Mouse (Mus musculus): ENCODE measurements around the gene Susd4. TPM values are rescaled to one million over a fixed set of nuclear protein-coding genes. Genes with fewer than 3 reads are reported as not detected.
A peak's percentile ranks its signal among the peaks of the same experiment; 100 is the strongest.

Susd4 gene
- total RNA-seq, 4 experiments from 2014 or later, result 106 to 118 (median 116) TPM

DNA sequence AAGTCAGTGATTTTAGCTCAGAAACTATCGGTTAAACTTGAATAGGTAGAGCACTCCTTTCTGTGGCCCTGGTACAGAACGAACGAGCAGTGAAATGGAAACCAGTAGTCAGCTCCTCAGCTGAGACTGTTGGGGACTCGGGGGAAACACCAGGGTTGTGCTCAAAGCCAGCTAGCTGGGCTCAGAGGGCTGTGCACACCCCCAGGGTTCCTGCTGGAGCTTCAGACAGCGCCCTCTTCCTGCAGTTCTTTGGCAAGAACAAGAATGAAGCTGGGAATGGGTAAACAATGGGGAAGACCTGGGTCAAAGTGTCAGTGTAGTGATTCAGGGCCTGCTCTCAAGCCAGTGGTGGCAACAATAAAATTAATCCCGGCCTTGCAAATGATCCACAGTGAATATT is 88.5 kb downstream of the Susd4 start:
- no peak for DNase-seq (ENCODE audit: low spot score in 2 of 2)

DNA sequence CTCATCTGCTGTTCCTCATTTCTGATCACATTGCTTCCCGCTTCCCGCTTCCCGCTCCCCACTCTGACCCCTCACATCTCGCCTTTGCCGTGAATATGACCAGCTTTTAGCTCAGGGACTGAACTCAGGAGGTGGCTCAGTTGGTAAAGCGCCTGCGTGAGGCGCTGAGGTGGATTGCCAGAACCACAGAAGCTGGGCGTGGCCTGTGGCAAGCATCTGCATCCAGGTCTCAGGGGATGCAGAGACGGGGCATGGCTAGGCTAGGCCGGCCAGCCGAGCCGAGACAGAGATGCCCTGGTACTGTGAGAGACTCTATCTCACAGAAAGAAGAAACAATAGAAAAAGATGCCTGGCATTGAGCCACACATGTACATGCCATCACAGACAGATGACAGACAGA is 93.0 kb downstream of the Susd4 start:
- DNase-seq (ENCODE audit: low spot score in 2 of 2), result no peak

DNA sequence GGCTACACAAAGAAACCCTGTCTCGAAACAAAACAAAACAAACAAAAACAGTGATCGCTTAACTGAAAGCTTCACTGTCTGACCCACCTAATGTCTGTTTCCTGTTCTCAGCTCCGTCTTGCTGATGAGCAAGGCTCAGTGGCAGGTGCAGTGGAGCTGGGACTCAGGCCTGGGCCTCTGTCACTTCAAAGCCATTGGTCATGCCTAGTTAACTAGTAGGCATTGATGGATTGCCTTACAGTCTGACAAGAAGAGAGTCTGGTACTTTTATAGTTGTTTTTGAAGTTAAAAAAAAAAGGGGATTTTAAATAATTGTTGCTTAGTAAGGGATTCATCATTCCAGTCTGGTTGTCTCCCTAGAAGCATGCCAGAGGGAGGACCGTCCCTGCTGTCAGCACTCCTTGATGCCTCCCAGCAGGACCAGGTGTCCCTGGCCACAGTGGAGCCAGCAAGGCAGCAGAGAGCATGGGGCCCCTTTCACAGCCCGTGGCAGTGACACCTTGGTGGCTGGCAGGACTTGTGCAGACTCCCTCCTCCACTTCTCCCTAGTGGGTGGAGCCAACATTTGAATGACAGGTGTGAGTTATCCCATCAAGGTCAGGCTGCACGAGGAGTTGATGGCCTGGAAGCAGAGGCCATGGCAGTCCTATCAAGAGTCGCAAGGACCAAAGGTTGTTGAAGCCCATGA is 98.2 kb downstream of the Susd4 start:
- no peak for DNase-seq (ENCODE audit: low spot score in 2 of 2)

DNA sequence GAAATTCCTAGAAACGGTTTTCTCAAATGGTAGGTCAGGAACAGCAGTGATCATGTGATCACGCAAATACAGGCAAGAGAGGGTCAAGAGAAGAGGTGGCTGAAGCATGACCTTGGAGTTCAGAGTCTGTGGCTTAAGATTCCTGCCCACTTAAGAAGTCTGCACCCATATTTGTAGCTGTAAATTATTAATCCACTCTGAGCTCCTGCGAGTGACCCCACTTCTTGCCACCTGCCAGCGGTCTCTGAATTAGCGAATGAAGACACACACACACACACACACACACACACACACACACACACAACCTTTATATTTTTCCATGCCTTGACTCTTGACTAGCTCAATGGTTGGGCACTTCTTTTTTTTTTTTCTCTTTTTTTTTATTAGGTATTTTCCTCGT is 99.7 kb downstream of the Susd4 start:
- DNase-seq (ENCODE audit: low spot score in 2 of 2), result no peak

DNA sequence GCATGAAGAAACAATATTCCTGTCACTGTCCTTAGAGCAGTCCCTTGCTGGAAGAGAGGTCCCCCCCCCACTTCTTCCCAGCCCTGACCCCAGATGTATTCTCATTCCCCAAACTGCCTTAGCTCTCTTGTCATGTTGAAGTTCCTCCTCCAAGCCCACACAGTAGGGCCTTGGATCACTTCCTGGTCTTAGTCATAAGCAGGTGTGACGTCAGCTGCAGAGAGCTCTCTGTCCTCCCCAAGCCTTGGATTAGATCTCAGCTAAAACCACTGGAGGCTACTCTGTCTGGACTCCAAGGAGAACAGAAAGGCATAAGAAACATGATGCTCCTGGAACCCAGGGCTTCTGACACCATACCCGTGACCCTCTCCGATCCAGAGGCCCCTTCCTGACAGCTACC is 104.2 kb downstream of the Susd4 start:
- no peak for DNase-seq (ENCODE audit: low spot score in 2 of 2)

DNA sequence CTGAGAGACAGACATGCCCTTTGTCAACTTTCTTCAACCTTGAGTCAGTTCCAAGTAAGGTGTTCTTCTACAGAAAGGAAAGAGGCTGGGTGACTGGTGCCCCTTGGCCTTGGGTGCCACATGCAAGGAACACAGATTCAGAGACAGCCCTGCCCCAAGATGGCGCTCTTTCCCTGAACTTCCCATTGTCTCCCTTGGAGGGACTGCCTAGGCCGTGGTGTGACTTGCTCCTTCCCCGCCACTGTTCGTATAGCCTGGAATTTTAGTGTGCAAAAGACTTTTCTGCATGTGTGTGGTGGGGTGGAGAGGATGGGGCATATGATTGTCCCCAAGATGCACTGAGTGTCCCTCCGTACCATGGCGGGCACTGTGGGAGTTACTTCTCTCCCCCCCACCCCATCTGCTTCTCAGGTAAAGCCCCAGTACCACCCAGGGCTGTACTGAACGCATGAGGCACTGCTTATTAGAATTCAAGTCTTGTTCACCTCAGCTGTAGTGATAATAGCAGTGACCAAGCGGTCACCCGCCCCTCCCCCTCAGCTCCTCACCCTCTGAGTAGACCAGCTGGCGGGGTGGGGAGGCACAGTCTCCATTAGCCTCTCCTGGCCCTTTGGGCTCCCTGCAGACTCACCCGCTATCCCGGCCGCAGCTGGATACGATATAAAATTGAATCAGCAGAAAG is 104.9 kb downstream of the Susd4 start:
- no peak for DNase-seq (ENCODE audit: low spot score in 2 of 2)

DNA sequence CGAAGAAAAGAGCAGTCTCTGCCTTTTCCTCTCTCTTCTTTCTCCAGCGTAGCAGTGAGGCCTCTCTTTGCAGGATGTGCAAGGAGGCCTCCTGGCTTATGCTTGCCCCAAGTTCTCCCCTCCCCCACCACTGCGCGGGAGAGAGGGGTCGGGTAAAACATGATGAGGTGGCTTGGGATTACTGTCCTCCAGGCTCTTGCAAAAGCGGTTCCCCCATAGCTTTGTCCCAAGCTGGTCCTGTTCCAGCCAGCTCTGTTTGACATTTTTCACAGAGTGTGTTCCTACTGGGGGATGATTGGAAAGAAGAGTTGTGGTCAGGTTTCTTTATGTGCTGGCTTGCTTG is 105.4 kb downstream of the Susd4 start:
- DNase-seq (ENCODE audit: low spot score in 2 of 2), result no peak

DNA sequence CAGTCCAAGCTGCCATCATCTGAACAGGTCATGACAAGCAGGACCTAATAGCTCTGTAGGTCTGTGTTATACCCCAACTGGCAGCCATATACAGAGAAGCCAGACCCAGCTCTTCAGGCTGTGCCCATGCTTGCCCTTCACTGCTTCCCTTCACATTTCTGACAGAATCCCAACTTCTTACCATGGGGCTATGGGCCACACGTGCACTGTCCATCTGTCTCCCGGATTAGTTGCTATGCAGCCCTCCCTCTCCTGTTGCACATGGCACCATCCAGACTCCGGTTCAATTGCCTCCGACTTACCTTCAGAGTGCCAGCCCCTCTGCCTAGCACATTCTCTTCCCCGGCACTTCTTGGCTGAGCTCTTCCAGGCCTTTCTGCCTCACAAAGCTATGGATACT is 114.5 kb downstream of the Susd4 start:
- no peak for DNase-seq (ENCODE audit: low spot score in 2 of 2)

DNA sequence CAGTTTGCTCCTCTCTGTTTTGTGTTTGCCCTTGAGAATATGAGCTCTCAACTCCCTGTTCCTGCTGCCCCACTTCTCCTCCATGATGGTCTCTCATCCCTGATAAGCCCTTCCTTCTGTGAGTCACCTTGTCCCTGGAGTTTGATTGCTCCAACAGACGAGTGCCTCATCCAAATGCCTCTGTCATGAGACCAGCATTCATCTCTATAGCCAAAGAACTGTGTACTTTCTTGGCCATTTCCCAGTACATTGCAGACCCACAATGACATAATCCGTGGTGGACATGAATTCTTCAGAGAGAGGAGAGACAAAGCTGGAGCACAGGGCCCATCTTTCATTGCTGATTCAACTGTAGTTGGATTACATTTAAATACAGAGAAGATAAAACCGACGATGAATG is 115.1 kb downstream of the Susd4 start:
- DNase-seq (ENCODE audit: low spot score in 2 of 2), result no peak

DNA sequence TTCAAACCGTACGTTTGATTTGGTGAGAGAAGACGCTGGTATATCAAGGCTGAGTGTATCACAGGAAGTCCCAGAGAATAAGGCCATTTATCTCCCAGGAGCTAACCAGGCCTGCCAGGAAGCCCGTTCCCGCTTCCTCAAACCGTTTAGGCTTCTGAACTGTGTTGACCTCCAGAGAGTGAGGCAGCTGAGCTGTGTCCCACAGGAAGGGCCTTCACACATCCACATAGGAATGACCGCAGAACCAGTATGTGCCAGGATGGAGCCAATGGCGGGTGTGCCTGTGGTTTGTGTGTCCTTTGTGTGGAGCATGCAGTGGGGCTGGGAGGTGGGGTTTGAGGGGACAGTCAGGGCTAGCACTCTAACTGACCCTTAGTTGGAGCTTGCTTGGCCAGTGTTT is 117.6 kb downstream of the Susd4 start:
- no peak for DNase-seq (ENCODE audit: low spot score in 2 of 2)

DNA sequence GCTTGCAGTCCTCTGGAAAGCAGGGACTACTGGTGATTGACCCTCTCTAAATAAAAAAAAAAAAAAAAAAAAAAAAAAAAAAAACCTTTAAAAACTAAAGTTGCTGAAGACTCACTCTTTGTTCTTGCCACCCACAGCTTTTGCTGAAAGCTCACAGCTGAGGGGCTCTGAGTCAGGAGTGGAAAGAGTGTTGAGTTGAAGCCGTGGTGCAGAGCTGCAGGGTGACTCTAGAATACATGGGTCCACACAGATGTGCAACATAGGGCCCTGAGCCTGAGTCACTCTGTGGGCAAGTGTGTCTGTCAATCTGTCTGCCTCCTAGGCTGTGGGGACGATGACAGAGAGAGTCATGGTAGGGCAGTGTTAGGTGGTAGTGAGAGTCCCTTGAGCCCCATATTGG is 119.0 kb downstream of the Susd4 start:
- no peak for DNase-seq (ENCODE audit: low spot score in 2 of 2)

DNA sequence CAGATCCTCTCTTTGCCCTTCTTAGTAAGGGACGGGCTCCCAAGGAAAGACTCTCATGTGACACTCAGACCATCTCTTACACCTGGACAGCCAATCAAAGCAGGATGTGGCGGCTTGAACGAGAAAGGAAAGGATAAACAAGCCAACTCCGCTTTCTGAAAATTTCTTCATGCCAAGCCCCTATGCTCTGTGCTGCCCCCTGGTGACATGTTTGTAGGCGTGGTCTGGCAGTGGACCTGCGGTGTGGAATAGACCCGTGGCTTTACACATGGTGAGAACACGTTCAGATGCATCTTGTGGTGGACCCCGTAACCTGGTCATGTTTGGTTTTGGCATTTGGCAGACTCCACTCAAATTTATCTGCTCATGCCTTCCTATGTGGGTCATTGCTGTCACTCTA is 132.0 kb downstream of the Susd4 start:
- DNase-seq (ENCODE audit: low spot score in 2 of 2), result no peak

DNA sequence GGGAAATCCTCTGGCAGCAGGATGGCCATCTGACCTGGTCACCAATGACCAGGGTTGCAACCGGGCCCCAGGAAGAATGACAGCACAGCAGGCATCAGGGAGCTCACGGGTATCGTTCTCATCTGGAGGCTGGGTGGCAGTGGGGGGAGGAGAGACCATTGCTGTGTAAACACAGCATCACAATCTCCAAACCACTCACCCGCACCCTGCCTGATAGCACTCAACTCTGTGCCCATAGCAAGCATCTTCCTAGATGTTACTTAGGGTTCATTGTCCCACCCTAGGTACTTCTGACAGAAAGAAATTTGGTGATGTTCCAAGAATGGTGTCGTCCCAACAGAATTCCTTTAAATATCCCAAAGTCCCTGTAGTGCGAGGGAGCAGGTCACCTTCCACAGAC is 133.4 kb downstream of the Susd4 start:
- no peak for DNase-seq (ENCODE audit: low spot score in 2 of 2)

DNA sequence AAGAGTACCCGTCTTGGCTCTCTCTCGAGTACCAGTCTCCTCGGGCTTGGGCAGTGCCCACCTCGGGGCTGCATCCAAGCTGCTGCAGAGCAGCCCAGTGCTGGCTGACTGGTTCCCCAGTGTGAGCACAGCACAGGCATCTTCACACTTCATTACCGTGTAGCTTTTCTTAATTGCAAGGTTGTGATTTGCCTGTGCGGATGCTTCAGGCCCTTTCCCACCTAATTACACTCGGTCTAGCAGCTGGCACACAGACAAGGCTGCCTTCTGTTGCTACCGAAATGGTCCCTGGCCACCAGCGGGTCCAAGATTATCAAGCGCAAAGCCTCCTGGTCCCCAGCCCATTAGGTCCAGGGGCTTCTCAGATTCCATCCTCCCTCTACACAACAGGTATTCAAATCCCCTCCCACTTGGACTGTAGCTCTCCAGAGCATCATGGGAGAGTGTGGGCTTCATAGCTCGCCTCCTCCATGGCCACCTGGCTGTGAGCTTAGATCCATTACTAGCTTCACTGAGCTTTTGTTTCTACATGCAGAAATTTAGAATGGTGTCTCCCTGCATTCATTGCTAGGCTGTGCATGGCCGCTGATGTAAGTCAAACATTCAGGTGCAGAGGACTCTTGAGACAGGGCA is 134.0 kb downstream of the Susd4 start:
- DNase-seq (ENCODE audit: low spot score in 2 of 2), result no peak

DNA sequence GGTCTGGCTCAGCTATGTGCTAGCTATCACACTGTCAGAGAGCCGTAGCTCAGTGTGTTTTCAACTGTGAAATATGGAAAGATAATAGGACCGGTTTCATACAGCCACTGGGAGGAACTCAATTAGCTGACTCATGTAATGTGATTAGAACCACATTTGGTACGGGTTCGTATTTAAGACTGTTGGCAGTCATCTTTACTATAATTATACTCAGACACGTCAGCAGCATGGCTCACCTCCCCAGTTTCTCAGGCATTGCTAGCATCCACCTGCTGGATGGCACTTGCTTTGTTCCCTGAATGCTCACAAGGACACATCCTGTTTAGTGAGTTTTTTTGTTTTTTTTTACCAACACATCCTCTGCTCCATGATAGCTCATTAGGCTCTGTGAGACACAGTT is 138.4 kb downstream of the Susd4 start:
- peak in 1 of 2 experiments; percentile 45 for DNase-seq (ENCODE audit: low spot score in 2 of 2)

DNA sequence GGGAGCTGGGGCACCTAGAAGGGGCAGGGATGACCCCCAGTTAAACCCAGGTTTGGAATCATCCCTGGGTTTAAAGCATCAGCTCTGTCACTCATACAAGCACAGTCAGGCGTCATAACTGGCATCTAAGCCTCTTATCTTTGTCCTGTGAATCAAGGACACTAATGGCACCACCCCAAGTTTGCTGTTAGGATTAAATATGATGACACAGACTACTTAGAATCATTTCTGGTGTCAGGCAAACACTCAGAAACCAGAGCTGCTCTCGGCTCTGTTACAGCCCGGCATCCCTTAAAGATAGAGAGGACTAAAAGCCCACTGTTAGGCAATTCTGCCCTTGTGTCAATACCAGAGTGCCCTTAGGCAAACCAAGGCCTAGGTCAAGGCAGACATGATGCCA is 139.2 kb downstream of the Susd4 start:
- DNase-seq (ENCODE audit: low spot score in 2 of 2), result no peak

DNA sequence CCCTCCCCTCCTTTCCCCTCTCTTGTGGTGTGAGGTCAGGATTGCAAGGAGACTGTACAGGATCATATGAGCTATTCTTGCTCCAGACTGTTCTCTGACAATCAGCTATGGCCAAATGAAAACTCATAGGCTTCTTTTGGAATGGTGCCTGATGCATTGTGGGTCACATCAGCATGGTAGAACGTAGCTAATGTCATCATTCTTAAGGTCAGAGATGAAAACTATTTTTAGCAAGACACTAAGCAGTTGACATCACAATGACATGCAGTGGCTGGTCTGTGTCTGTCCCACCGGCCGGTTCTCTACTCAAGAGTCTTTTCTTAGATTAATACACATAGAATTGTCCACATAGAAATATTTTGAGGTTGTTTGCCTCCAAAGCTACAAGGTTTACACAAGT is 142.0 kb downstream of the Susd4 start:
- no peak for DNase-seq (ENCODE audit: low spot score in 2 of 2)

DNA sequence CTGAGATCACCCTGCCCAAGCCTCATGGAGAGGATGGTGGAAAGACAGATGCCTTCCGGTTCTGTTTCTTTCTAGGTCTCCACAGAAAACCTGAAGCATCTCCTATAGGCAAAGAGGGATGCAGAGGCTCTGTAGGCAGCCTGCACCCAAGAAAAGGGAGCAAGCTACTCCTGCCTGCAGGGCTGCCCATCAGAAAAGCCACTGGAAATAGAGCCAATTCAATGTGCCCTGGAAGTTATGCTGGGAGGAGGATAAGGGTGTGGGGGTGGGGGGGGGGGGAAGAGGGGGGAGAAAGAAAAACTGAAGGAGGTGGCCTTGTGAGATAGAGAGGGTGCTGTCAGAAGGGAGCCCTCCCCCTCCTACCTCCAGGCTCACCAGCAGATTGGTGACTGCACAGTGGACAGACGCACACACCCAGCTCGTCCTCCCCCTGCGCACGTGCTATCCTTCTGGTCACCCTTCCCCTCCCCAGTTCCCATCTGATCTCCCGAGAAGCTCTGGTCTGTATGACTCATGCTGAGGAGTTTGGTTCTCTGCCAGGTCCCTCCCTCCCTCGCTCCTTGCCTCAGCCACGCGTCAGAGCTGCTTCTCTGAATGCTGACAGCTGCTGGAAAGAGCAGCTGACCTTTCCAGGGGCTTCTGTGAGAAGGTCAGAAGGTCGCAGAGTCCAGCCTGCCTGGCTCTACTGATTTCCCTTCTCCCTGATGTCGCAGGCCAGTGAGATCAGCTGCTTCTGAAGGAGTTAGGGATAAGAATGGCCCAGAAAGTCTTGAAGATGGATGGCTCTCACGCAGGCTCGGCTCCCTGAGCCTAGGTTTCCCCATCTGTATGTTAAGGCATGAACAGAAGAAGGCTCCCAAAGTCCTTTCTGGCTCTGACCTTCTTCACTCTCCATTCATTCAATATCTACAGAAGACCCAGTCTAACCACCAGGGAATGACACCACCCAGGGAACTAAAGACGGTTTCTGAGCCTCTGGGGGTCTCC is 144.7 kb downstream of the Susd4 start:
- peak; percentile 76 to 95 for DNase-seq (ENCODE audit: low spot score in 2 of 2)

DNA sequence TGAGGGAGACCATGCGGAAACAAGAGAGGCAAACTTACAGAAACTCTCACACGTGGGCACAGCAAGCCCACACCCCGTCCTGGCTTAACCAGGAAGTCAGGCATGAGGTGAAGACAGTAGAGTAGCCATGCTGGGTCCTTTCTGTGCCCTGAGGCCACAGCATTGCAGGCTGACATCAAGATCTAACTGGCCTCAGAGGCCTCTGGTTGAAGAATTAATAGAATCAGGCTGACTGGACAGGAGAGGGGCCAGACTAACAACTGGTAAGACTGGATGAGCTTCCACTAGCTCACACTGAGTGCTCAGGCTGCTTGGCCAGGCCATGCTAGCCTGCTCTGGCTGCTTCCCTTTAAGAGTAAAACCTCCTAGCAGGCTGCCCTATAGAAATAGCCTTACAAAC is 145.4 kb downstream of the Susd4 start:
- no peak for DNase-seq (ENCODE audit: low spot score in 2 of 2)

DNA sequence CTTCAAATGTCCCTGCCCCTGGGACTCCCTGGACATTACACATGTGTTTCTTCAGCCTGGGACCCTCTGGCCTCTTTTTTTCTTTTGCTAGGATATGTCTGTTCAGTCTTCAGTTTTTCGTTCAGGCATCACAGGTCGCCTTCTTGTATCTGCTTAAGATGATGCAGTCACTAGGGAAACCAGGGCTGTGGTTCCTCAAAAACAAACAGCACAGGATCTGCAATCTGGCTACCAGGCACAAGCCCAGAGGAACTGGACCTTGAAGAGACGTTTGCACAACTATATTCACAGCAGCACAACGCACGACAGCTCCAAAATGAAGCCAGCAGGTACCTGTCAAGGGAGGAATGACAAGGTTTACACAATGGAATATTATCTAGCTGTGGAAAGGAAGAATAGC is 145.9 kb downstream of the Susd4 start:
- no peak for DNase-seq (ENCODE audit: low spot score in 2 of 2)

DNA sequence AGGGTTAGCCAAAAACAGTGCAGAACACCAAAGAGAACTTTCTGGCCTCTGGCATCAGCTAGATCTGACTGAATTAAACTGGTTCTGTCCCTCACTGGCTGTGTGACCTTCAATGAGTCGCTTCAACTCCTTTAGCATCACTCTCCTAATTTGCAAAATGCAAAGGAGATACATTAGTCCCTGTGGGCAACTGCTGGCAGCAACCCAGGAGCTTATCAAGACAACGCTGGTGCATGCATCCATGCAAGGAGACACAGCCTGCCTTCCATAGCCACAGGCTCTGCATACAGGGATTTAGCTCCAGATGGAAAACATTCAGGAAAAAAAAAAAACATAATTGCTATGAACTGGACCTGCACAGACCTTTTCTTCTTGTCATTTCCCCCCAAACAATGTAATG is 148.9 kb downstream of the Susd4 start:
- no peak for DNase-seq (ENCODE audit: low spot score in 2 of 2)

Measured in left cerebral cortex, adult 8-10 months (tissue).